Mouse (Mus musculus): ENCODE results near the gene Asphd1.

GRCm38 (mm10) chr7:126896912-126897311 is 52.5 kb downstream of the Asphd1 start:
- no peak for TF ChIP-seq CTCF (IDR thresholded peaks at IDR 0.05; ENCODE audit: extremely low read depth, insufficient read depth, insufficient read length, insufficient replicate concordance)
- no peak for TF ChIP-seq POLR2A (IDR thresholded peaks at IDR 0.05; ENCODE audit: low read depth, low read length)
